Mouse (Mus musculus) neural tube, embryonic 13.5 days (tissue): Measurements from ENCODE around the gene Camkmt. TPM values are rescaled to one million over a fixed set of nuclear protein-coding genes. Genes with fewer than 3 reads are reported as not detected.

Experiments used
- ATAC-seq: fragments of 200-750 bp; cut with Nextera tagmentation; 2 replicates; pipeline ENCODE4 v1.8.0; 2017; ENCODE audit warnings: low read depth, mild to moderate bottlenecking, moderate TSS enrichment, moderate library complexity
- H3K27ac ChIP-seq: fragments of 300-500 bp; sonication (generic); replicated peaks from 2 replicates; pipeline ENCODE4 v1.5.1; 2015; ENCODE audit warnings: moderate library complexity, mild to moderate bottlenecking, inconsistent platforms
- H3K27me3 ChIP-seq: fragments of 300-500 bp; sonication (generic); 2 replicates; pipeline ENCODE4 v1.6.1; 2015; ENCODE audit warnings: mild to moderate bottlenecking, inconsistent platforms
- H3K36me3 ChIP-seq: fragments of 300-500 bp; sonication (generic); 2 replicates; pipeline ENCODE4 v1.6.1; 2015; ENCODE audit warnings: mild to moderate bottlenecking, inconsistent platforms
- H3K4me1 ChIP-seq: fragments of 300-500 bp; sonication (generic); replicated peaks from 2 replicates; pipeline ENCODE4 v1.6.1; 2015; ENCODE audit warnings: inconsistent platforms
- H3K4me2 ChIP-seq: fragments of 300-500 bp; sonication (generic); 2 replicates; pipeline ENCODE4 v1.6.1; 2015; ENCODE audit warnings: inconsistent platforms, mild to moderate bottlenecking, moderate library complexity
- H3K4me3 ChIP-seq: fragments of 300-500 bp; sonication (generic); 2 replicates; pipeline ENCODE4 v1.5.1; 2015; ENCODE audit warnings: mild to moderate bottlenecking, inconsistent platforms
- H3K9ac ChIP-seq: fragments of 300-500 bp; sonication (generic); 2 replicates; pipeline ENCODE4 v1.6.1; 2015; ENCODE audit warnings: moderate library complexity, mild to moderate bottlenecking, inconsistent platforms
- H3K9me3 ChIP-seq: fragments of 300-500 bp; sonication (generic); 2 replicates; pipeline ENCODE4 v1.6.1; 2016; ENCODE audit warnings: inconsistent platforms
- WGBS: fragments of 180-500 bp; shearing (Covaris S2); methylation state at CpG from one replicate; pipeline ENCODE4 v1.1.7; 2015; 5-methylcytosine and 5-hydroxymethylcytosine counted together
- polyA plus RNA-seq: library from polyadenylated mRNA; unstranded; fragments of >200 nt; fragmentation: Nextera tagmentation; extraction: Ambion mirVana; gene quantifications from 2 replicates; pipeline ENCODE4 v1.2.1, GENCODE M21; 2015

The Camkmt gene
- polyA plus RNA-seq, 1 experiment from 2014 or later = 18.7 TPM

DNA sequence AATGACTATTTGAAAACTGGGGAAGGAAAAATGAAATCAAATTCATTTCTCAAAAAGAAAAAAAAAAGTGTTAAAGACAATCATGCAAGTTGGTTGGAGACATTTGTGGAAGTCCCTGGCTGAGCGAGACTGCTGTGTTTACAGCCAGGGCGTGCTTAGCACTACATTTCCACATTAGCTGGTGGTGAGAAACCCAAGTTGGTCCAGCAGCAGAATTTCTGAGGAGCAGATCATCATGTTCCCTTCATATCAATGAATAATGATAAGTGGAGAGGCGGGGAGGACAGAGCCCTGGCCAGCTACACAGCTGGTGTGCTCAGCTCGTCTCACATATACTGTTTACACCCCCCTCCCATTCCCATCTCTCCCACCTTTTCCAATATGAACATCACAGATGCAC is 292.0 kb downstream of the Camkmt start:
- Histone ChIP-seq H3K27ac (no peak overlapping the region), H3K4me1 (no peaks in the 10 kb centered on the region), H3K4me2 (no peak overlapping the region), H3K4me3 (no peak overlapping the region), H3K27me3 (no peaks in the 10 kb centered on the region), H3K36me3 (no peaks in the 10 kb centered on the region), H3K9me3 (no peaks in the 10 kb centered on the region), H3K9ac (no peak overlapping the region)
- no peak for ATAC-seq
- WGBS = 72% methylated on average over 4 of the region's 4 CpGs

DNA sequence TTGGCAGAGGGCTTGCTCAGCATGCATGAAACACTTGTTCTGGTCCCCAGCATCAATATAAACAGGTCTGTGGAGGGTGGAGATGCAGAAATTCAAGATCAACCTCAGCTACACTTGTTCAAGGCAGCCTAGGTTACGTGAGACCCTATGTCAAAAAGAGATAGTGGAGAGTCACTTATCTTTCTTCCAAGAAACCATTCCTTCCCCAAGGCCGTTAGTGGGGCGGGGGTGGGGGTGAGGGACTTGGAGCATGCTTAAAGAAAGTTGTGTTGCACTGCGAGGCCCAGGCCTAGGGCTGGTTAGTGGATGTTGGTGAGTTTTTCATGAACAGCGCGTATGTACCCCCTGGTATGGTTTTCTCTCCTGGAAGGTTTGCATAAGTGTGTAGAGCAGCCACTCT is 292.6 kb downstream of the Camkmt start:
- 88% methylated on average over 6 of the region's 6 CpGs for WGBS
- Histone ChIP-seq H3K27ac (no peak overlapping the region), H3K4me2 (no peak overlapping the region), H3K9ac (no peak overlapping the region), H3K27me3 (no peaks in the 10 kb centered on the region), H3K4me1 (no peaks in the 10 kb centered on the region), H3K36me3 (no peaks in the 10 kb centered on the region), H3K4me3 (no peak overlapping the region), H3K9me3 (no peaks in the 10 kb centered on the region)
- ATAC-seq = no peak

DNA sequence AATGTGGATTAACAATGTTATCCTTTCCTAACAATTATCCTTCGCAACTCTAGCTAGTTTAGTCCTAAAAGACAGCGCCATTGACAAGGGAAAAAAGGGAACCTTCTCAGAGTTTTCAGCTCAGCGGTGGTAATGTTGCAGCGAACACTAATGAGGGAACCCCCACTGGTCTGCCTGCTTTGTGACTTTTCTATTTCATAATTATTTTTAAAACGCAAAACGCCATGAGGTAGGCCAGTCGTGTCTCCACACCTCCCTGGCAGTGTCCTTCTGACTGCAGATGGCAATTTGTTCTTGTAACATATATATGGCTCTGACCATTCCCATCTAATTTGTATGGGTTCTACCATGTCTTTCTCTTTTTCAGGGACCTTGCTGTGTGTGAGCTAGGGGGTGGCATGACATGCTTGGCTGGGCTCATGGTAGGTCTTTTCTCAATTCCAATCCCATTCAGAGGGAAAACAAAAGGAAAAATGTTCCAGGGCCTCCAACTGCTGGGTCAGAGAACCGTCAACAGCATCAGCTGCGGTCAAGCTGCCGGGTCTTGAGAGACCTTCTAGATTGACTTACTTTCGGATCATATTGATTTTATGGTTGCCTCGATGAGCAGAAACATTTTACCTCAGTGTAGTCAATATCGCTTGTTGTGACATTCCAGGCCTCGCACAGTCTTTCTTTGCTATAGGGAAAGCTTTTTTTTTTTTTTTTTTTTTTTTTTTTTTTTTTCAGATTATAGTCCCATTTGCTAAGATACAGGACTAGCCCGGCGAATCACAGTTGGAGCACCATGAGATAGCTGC is 302.9 kb downstream of the Camkmt start:
- peak overlapping the region; percentile 66 for H3K27ac ChIP-seq
- no peaks in the 10 kb centered on the region for H3K27me3 ChIP-seq
- ATAC-seq = no peak
- H3K4me3 ChIP-seq = no peak overlapping the region
- no peaks in the 10 kb centered on the region for H3K36me3 ChIP-seq
- no peaks in the 10 kb centered on the region for H3K9me3 ChIP-seq
- no peak overlapping the region for H3K9ac ChIP-seq
- no peak overlapping the region for H3K4me2 ChIP-seq
- H3K4me1 ChIP-seq = peaks cover 41% of the 10 kb centered on the region
- 35% methylated on average over 16 of the region's 16 CpGs for WGBS

DNA sequence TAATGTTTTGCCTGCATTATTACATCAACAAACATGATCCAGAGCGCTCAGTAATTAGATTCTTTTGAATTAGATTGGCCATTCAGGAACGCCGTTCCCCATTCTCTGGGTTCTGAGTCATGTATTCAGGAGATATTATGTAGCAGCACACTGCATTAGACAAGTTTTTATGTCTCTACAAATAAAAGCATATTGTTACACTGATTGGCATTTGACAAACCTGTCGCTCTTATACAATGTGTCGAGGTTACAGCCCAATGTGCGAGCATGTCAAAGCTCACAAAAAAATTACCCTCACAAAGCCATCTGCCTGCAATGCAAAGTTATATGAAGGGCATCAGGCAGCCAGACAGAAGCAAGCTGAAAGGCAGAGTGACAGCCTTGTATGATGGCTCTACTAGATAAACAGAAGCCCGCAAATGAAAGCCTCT is 303.6 kb downstream of the Camkmt start:
- Histone ChIP-seq H3K36me3 (no peaks in the 10 kb centered on the region), H3K4me2 (peak overlapping the region; percentile 31), H3K9me3 (no peaks in the 10 kb centered on the region), H3K4me1 (peaks cover 45% of the 10 kb centered on the region), H3K4me3 (no peak overlapping the region), H3K27ac (peak overlapping the region; percentile 56), H3K9ac (no peak overlapping the region), H3K27me3 (no peaks in the 10 kb centered on the region)
- no peak for ATAC-seq
- 32% methylated on average over 7 of the region's 7 CpGs for WGBS

DNA sequence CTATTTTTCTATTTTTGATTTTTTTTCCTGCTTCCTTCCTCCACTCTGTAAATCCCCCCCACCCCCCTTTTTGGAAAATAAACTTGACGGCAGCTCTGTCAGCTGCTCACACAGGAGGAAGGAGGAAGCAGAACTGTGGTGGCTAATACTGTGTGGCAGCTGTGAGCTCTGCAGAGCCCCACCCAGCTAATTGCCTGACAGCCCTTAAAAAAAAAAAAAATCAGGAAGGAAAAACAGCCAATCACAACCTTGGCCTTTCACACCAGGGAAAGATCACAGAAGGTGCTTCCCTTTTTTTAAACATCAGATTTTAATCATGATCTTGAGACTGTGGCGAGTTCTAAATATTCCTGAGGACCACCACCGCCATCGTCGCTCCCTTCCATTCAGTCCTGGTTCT is 305.1 kb downstream of the Camkmt start:
- 48% methylated on average over 5 of the region's 5 CpGs for WGBS
- Histone ChIP-seq H3K9ac (no peak overlapping the region), H3K4me3 (no peak overlapping the region), H3K36me3 (no peaks in the 10 kb centered on the region), H3K9me3 (no peaks in the 10 kb centered on the region), H3K27ac (peak overlapping the region; percentile 56), H3K27me3 (no peaks in the 10 kb centered on the region), H3K4me1 (peaks cover 45% of the 10 kb centered on the region), H3K4me2 (no peak overlapping the region)
- ATAC-seq = peak; percentile 42; the same call in 1 of the 2 replicates

DNA sequence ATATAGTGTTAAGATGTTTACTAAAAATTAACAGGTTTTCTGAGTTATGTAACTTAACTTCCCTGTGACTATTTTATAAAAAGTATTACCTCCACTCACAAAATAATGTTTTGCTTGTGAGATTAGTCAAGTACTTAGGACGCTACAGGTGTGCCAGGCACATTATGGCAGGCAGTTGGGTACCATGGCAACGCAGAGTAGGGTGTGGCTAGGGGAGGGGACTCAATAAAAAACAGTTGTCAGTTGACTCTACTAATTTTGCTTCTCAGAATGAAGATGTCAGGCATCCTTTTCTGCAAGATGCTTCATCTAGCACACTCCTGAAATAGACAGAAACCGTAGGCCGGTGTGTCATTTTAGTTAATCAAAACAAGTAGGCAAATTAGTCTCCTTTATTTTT is 310.4 kb downstream of the Camkmt start:
- no peak overlapping the region for H3K4me2 ChIP-seq
- WGBS = 70% methylated on average over 4 of the region's 4 CpGs
- no peak overlapping the region for H3K27ac ChIP-seq
- H3K27me3 ChIP-seq = no peaks in the 10 kb centered on the region
- peaks cover 16% of the 10 kb centered on the region for H3K4me1 ChIP-seq
- no peak for ATAC-seq
- H3K9ac ChIP-seq = no peak overlapping the region
- no peak overlapping the region for H3K4me3 ChIP-seq
- no peaks in the 10 kb centered on the region for H3K9me3 ChIP-seq
- no peaks in the 10 kb centered on the region for H3K36me3 ChIP-seq

DNA sequence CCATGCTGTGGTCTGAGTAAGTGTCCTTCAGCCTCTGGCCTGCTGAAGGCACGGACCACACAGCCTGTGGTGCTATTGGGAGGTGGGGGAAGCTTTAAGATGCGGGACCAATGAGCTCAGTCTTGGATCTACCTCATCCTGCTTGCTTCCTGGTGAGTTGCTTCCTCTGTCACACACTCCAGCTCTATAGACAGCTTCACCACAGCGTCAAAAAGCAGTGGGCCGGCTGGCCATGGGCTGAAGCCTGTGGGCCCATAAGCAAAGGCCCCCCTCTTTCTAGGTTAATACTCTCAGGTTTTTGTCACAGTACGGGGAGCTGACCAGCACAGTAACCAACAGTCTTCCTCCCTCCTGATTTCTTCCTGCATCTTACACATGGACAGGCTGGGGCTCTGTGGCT is 314.8 kb downstream of the Camkmt start:
- 94% methylated on average over 5 of the region's 5 CpGs for WGBS
- no peaks in the 10 kb centered on the region for H3K27me3 ChIP-seq
- no peak overlapping the region for H3K4me2 ChIP-seq
- no peaks in the 10 kb centered on the region for H3K9me3 ChIP-seq
- no peak overlapping the region for H3K27ac ChIP-seq
- H3K9ac ChIP-seq = no peak overlapping the region
- H3K4me3 ChIP-seq = no peak overlapping the region
- ATAC-seq = no peak
- no peaks in the 10 kb centered on the region for H3K4me1 ChIP-seq
- no peaks in the 10 kb centered on the region for H3K36me3 ChIP-seq

DNA sequence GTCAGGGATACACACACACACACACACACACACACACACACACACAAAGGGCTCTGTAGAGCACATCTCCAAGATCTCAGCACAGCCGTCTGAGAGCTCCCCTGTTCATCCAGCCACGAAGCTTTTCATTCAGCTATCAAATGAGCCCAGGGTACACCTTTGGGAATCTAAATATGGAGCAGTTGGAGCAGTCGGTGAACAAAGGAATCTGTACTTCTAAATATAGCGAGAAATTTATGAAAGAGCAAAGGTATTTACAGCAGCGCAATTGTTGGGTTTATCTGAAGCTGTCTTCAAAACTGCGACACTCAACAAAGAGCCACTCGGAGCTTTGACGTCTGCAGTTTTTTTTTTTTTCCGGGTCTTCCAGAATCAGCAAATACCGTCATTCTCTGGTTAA is 315.8 kb downstream of the Camkmt start:
- Histone ChIP-seq H3K27me3 (no peaks in the 10 kb centered on the region), H3K27ac (no peak overlapping the region), H3K4me3 (no peak overlapping the region), H3K36me3 (no peaks in the 10 kb centered on the region), H3K4me2 (no peak overlapping the region), H3K4me1 (no peaks in the 10 kb centered on the region), H3K9me3 (no peaks in the 10 kb centered on the region), H3K9ac (no peak overlapping the region)
- WGBS = 77% methylated on average over 10 of the region's 10 CpGs
- no peak for ATAC-seq

DNA sequence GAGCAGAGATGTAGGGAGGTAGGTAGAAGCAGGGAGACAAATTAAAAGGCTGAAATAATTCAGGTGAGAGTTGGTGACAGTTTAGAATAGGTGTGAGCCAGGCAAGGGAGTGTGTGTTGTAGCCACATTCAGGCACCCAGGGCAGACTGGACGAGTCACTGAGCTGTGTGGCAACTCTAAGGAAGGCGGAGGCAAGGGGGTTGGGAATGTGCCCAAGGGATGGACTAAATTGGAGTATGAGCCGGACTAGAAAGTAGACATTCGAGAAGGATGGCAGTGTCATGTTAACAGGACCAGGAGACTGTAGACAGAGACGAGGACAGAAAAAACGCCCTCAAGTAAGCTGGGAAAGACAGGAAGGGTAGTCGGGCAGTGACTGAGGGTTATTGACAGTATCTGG is 338.5 kb downstream of the Camkmt start:
- H3K9me3 ChIP-seq = no peaks in the 10 kb centered on the region
- no peaks in the 10 kb centered on the region for H3K27me3 ChIP-seq
- H3K4me1 ChIP-seq = peaks cover 13% of the 10 kb centered on the region; the same call in 1 of the 2 replicates
- WGBS = 86% methylated on average over 7 of the region's 7 CpGs
- no peak overlapping the region for H3K27ac ChIP-seq
- ATAC-seq = no peak
- no peak overlapping the region for H3K4me2 ChIP-seq
- H3K9ac ChIP-seq = no peak overlapping the region
- H3K4me3 ChIP-seq = no peak overlapping the region
- no peaks in the 10 kb centered on the region for H3K36me3 ChIP-seq

DNA sequence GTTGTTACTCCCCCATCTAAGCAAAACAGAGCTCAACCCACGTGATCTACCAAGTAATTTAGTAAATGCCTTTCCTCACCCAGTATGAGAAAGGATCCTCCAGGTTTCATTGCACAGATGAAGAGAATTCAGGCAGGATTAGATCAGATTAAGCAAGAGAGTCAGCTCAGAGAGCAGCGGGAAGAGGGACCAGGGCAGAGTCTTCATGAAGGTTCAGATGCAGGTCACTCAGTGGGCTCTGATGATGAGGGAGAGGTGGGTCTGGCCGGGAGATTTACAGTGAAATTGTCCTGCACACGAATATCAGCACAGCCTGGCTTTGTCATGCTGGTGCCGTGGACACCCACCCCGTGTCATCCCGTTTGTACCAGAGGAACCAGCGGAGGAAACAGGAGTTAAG is 342.6 kb downstream of the Camkmt start:
- Histone ChIP-seq H3K4me1 (peaks cover 17% of the 10 kb centered on the region; the same call in 1 of the 2 replicates), H3K36me3 (no peaks in the 10 kb centered on the region), H3K4me3 (no peak overlapping the region), H3K27me3 (peaks cover 6% of the 10 kb centered on the region; the same call in 1 of the 2 replicates), H3K9ac (peak overlapping the region; percentile 41; the same call in 1 of the 2 replicates), H3K4me2 (0 out of 2 replicates have a peak overlapping the region, but pooled peaks have one; percentile 30), H3K27ac (peak overlapping the region; percentile 46; the same call in 1 of the 2 replicates), H3K9me3 (no peaks in the 10 kb centered on the region)
- WGBS = 41% methylated on average over 8 of the region's 8 CpGs
- ATAC-seq = no peak

DNA sequence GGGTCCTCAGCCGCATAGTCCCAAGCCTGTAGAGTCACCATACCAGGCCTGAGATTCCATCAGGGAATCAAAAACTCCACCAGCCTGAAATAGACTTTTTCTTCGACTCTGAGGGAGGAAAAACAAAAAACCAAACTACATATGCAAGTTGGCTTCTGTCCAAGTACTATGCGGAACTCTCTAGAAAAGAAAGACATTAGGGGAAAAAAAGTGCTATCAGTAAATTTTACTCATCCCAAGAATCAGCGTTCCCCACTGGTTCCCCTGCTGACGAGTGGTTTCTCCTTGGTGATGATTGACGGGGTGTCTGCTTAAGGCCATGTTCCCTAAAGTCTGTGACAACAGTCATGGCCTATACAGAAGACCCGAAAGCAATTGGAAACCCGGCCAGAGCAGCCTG is 352.7 kb downstream of the Camkmt start:
- ATAC-seq = no peak
- Histone ChIP-seq H3K9me3 (no peaks in the 10 kb centered on the region), H3K36me3 (no peaks in the 10 kb centered on the region), H3K9ac (no peak overlapping the region), H3K4me1 (no peaks in the 10 kb centered on the region), H3K4me3 (no peak overlapping the region), H3K27me3 (peaks cover 8% of the 10 kb centered on the region), H3K27ac (no peak overlapping the region), H3K4me2 (no peak overlapping the region)
- 81% methylated on average over 8 of the region's 8 CpGs for WGBS

DNA sequence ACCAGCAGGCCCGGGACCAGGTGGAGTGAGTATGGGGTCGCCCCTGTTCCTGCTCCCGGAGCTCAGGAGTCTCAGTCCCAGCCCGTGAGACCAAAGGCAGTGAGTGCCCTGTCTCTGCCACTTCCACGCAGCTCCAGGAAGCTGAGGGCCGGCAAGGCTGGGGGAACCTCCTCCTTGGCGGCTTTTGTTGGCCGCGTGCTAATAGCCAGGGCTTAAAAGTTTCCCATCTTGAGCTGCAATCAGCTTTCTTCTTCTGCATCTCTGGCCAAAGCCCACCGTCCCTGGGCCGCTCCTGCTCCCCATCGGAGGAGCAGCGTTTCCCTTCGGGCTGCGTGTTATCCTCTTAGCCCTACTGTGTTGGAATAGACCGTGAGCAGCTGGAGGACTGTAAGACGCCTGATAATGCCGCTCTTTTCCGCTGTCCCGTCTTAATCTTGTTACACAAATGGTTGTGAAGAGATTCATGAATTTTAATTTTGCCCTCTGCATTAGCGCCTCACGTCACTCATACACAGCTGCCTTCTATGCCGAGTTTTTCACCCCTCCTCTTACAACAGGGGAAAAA is 364.1 kb downstream of the Camkmt start:
- H3K27me3 ChIP-seq = peaks cover 98% of the 10 kb centered on the region
- H3K4me2 ChIP-seq = no peak overlapping the region
- H3K9ac ChIP-seq = no peak overlapping the region
- WGBS = 1% methylated on average over 23 of the region's 23 CpGs
- H3K27ac ChIP-seq = no peak overlapping the region
- H3K36me3 ChIP-seq = no peaks in the 10 kb centered on the region
- peaks cover 9% of the 10 kb centered on the region for H3K4me1 ChIP-seq
- no peak overlapping the region for H3K4me3 ChIP-seq
- no peaks in the 10 kb centered on the region for H3K9me3 ChIP-seq
- no peak for ATAC-seq
